Mouse (Mus musculus) layer of hippocampus, adult 11-12 months (tissue): Measurements from ENCODE around the gene Arhgap15.

Experiments
- DNase-seq: peaks from one replicate; pipeline ENCODE4 v3.0.0; 2022; ENCODE audit warnings: low spot score

Gene Arhgap15

GRCm38 (mm10) chr2:43931687-43932086 lies 183.1 kb downstream of the Arhgap15 start:
- no peak for DNase-seq

DNA sequence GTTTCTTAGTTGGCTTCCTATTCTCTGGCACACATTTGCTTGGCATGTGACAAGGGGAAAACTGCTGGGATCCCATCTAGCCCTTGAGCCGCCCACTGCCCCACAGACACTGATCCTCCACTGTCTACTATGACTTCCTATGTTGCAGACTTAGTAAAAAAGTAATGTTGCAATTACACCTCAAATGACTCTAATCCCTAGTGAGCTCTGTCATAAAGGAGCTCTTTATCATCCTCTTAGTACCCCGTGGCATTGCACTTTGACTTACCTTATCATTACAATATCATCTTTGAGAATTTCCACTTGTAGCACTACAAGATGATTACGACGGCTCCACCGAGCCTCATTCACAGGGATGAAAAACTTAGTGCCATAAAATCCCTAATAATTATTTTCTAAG lies 190.6 kb downstream of the Arhgap15 start:
- DNase-seq, result no peak

- DNase-seq, result no peak
These were observed 197.1 kb downstream of the Arhgap15 start for GRCm38 (mm10) chr2:43945679-43946078.

DNA sequence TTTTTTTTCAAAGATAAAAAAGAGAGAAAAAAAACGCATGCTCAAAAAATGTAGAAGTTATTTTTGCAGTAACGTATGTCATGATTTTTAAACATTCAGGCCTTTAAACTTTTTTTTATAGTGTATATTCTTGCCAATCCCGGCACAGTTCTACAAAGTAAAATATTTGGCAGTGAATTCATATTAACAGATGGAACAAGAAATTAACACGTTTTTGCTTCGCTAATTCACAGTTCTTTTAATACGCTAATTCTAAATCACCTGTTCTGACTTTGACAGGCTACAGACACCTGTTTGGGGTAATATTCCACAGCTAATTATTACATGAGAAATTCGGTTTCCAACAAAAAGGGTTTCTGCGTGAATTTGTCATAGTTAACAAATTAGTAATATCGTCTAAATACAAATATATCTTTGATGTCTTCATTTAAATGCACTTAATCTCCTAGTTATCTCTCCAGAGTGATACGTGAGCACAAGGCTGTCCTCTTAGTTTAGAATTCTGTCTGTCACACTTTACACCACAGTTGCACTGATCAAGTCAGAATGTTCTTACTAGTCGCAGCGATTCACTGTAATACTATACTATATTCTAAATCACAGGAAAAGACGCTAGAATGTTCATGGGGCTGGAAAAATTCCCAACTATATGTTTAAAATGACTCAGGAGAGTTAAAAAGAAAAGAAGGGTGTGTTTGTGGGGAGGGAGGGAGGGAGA lies 201.3 kb downstream of the Arhgap15 start:
- DNase-seq, result no peak

- DNase-seq, result no peak
These were observed 202.1 kb downstream of the Arhgap15 start for GRCm38 (mm10) chr2:43950741-43951140.

GRCm38 (mm10) chr2:43959189-43959588 lies 210.6 kb downstream of the Arhgap15 start:
- no peak for DNase-seq

DNA sequence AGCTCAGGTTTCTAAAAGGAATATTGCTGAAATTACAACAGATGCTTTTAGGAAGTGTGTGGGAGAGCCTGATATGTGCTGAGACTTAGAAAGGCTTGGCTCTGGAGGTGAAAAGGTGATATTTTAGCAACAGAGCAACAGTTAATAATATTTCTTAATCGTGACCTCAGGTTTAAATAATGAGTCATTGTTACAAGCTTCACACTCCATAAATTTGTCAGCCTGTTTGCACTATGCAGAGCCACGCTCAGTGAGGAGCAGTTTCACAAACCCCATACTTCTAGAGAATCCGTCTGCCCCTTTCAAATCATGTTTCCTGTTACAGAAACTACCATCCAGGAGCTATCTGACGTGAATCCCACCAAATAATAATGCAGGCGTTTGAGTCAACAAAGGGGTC lies 213.8 kb downstream of the Arhgap15 start:
- DNase-seq, result no peak

DNA sequence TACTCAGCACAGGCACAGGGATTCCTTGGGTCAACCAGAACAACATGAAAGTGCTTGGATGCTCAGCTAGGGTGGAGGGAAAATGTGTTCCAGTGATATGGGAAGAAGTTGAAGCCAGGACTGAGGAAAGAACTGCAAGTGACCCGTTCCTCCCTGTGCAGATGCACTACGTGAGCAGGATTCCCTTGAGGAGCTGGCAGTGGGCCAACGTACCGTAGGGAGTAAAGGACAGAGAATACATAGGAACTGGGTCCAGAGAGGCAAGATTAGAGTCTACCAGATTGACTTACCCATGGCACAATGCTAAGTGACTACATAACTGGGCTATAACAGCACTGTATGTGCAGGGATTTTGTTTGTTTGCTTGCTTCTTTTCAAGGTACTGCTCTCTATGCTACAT lies 220.0 kb downstream of the Arhgap15 start:
- no peak for DNase-seq

GRCm38 (mm10) chr2:43977732-43978131 lies 229.1 kb downstream of the Arhgap15 start:
- DNase-seq, result no peak

GRCm38 (mm10) chr2:43978177-43979013 lies 229.8 kb downstream of the Arhgap15 start:
- no peak for DNase-seq

DNA sequence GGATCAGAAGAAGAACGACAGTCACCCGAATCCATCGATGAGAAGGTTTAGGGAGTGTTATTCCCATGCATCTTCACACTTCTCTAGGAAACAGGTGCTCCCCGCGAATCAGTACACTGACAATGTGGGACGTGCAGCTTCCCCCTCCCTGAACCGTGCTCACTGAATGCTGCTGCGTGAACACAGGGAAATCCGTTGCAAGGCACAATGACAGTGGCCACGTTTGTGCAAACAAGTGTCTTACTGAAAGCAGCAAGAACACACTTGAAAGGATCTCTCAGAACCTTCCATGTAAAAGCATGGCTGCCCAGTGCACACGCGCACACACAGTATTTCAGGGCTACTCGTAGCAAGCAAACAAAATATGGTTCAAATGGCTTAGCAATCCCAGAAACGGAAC lies 237.4 kb downstream of the Arhgap15 start:
- no peak for DNase-seq

GRCm38 (mm10) chr2:43987919-43988318 lies 239.3 kb downstream of the Arhgap15 start:
- DNase-seq, result no peak

DNA sequence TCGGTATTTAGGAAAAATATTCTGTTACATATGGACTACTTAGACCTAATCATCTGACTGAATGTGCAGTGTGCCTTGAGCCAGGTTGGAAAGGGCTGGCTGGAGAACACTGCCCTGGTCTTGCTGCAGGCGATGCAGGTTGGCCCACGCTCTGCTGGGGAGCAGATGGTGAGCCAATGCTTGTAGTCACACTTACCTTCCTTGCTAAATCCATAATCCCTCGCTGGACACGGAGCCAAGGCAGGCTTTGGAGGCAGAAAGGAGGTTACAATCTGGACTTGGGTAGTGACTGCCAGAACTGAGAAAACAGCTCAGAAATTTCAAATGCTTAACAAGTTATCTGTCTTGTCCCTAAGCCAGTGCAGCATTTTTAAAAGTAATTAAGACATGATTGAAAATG lies 241.2 kb downstream of the Arhgap15 start:
- peak; percentile 37 for DNase-seq

GRCm38 (mm10) chr2:43992510-43992909 lies 243.9 kb downstream of the Arhgap15 start:
- DNase-seq, result no peak

DNA sequence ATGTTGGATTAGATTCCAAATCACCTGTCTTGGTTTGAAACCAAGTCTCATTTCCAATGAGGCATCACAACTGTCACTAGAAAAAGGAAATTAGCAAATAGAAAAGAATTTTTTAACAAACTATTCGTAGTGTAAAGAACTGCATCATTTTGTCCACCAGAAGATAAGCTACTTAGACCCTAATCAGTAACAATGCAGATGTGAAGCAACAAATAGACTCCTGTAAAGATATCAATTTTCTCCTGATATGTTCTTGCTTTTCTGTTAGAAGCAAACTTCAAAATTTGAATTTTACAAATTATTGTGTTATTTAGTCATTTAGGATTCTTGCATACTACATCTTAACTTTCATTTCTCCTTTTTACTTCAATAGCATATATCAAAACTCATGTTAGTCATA lies 253.8 kb downstream of the Arhgap15 start:
- DNase-seq, result no peak

DNA sequence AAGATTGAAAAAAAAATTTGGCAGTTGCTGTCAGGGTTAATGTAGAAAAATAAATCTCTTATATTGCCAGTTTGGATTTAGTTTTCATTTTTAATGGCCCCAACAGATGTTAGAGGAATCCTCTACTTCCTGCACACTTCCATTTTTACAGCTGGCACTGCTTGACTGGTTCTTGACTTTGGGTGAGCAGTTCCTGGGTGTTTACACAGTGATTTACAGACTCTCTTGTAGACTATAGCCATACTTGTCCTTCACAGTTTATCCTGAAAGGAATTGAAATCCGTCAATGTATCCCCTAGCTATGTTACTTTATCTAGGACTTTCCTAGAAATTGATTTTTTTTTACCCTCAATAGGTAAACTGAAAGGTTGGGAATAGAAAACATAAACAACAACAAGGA lies 261.6 kb downstream of the Arhgap15 start:
- DNase-seq, result no peak

DNA sequence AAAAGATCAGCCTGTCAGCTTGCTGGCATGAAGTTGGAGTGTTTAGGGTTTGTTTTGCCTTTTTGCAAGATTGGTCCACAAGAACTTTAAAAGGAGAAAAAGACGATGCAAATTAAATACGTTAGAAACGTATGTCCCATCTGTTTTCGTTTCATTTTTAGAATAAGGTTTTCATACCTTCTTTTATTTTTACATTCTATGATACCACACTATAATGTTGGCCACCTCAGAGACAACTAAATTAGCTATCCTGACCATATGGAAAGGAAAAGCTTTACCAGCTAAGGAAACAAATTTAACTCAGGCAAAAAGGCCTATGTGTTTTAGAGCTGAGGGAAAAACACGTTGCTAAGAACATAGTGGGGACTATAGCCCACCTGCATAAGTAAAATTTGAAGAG lies 264.8 kb downstream of the Arhgap15 start:
- no peak for DNase-seq

DNA sequence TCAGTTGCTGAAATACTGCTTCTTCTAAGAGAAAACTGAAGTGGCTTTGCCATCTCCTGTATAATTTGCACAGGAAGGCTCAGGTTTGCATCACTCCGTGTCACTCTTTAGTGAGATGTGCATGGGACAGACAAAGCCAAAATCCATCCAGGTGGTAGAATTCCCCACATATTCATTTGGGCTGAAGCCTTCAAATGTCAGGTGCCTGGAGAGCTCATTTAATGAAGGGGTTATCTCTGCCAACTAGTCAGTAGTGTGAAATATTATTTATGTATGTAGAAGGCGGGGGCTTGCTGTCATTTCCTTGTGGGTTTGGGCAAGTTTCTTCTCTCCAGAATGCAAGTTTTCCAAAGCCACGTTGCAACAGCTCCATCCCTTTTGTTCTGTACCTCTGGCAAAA lies 268.1 kb downstream of the Arhgap15 start:
- DNase-seq, result no peak

DNA sequence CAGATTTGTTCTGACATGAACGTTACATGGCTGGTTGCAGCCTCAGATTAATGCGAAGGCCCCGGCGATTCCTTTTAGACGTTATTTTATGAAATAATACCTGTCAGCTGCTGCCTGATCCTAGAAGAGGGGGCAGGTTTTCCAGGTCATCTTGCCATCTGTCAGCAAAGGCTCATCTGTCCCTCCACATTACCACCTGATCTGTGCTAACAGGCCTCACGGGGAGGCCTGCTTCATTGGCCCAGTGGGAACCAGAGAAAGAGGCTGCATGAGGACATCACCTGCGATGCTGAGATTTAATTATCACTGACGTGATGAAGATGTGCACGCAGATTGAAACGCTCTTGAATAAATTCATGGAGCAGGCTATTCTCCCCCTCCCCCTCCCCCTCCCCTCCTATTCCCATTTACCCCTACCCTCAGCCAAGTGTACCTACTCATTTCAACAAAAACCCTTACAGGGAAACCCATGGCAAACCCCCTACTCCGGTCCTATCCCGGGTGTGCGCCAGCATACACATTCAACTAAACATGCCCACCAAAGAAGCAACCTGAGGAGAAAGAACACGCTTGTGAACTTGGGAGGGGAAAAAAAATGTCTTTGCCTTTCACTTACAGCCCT lies 268.9 kb downstream of the Arhgap15 start:
- no peak for DNase-seq

DNA sequence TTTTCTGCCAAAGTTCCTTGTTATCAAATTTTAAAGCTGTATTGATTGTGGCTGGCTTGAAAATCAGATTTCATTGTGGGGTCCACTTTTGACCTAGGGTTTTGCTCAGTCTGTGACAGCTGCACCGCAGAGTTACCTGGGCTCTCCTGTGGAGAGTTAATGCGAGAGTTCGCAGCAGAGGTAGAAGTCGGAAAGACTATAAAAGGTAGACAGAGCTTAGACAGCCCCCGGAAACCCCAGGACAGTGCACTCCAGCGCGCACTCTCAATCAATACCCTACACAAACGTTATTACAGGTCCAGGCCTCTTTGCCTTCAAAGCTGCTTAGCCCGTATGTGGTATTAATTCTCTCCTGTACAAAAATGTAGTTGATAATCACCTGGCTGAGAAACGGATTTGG lies 269.4 kb downstream of the Arhgap15 start:
- no peak for DNase-seq

- no peak for DNase-seq
These were observed 276.1 kb downstream of the Arhgap15 start for GRCm38 (mm10) chr2:44024704-44025103.

GRCm38 (mm10) chr2:44029035-44029715 lies 280.6 kb downstream of the Arhgap15 start:
- peak; percentile 67 for DNase-seq
